Mouse (Mus musculus): ENCODE measurements around the gene Fli1. TPM values are rescaled to one million over a fixed set of nuclear protein-coding genes. Genes with fewer than 3 reads are reported as not detected.

Fli1 gene
- polyA plus RNA-seq, 1 experiment from 2014 or later, result 24.4 TPM

Other genes with a start within 250 kb of the Fli1 start
- gene Kcnj5, start 198.5 kb downstream of the Fli1 start, polyA plus RNA-seq (2016; fragmentation: Nextera tagmentation; extraction: Ambion mirVana), result 0.29 and 0.45 TPM in 2 replicates
- not detected in 2 replicates for gene Kcnj1, start 170.4 kb downstream of the Fli1 start, polyA plus RNA-seq (2016; fragmentation: Nextera tagmentation; extraction: Ambion mirVana)
- gene Ets1, start 93.4 kb upstream of the Fli1 start, polyA plus RNA-seq (2016; fragmentation: Nextera tagmentation; extraction: Ambion mirVana), result 35.7 and 38.5 TPM in 2 replicates

Data from hindbrain, embryonic 12.5 days (tissue).